Mouse (Mus musculus) kidney, adult 11 months (tissue): ENCODE measurements around the gene Donson.

ENCODE experiments used
- DNase-seq: peaks from one replicate; pipeline ENCODE4 v3.0.0; 2022

Donson gene

DNA sequence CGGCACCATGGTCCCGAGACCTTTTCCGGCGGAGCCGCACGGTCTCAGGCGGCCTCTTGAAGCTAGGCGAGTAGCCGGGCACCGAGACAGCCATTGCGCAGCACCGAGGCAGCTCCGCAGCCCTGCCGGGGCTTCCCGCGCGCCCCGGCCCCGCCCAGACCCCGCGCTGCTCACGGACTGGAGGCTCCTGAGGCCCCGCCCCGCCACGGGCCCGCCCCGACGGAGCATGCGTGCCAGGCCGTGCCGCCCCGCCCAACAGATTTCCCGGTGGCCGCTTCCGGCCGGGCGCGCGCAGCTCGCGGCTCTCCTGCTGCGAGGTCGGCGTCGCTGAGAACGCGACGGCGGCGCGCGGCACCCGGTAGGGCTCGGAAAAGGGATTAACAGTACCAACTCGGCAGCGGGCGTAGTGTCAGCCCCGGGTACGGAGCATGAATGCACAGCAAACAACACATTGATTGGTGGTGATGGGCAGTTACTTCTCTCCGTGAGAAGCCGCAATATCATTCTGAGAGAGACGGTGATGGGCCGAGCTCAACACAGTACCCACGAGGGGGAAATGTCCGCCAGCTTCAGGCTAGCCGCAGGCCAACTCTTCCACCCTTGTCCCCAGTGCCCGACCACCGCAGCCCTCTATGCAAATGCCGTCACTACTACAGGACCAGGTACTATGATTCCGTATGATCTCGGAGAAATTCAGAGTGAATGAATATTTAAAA, at the start of gene Donson:
Gene Donson, minus strand, starts transcription at position 152 of the 716 bp plus-strand sequence.
- DNase-seq = peak; percentile 84

DNA sequence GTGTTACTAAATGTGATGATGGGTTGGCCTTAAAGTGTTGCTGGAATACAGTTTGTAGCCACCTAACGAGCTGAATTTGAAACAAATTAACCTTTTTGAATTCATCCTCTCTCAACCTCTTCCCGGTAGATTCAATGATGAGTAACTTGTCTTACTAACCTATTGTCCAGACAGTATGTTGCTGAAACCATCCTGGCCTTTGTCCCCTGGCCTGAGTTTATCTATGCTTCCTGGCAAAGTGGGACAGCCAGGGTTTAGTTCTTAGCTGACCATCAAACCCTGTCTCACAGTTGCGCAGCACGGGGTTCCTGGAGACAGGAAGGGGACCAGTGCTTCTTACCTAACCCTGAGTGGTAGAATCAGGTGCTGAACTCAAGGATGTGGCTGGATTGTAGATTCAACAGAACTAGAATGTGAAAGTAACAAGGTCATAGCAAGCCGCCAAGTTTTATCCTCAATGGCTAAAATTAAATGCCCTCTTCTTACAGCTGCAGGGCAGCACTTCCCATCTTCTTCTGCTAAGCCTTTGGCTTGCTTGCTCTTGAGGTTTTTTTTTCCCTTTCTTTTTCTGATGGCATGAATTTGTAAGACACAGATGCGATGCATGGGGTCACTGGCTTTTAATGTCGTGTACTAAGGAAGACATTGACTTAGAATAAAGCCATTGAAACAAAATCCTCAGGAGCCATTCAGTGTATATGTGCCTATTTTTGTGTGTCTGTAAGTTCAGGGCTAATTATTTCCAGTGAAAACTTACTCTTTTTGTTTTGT, 47.7 kb upstream of the Donson start:
- peak; percentile 22 for DNase-seq

DNA sequence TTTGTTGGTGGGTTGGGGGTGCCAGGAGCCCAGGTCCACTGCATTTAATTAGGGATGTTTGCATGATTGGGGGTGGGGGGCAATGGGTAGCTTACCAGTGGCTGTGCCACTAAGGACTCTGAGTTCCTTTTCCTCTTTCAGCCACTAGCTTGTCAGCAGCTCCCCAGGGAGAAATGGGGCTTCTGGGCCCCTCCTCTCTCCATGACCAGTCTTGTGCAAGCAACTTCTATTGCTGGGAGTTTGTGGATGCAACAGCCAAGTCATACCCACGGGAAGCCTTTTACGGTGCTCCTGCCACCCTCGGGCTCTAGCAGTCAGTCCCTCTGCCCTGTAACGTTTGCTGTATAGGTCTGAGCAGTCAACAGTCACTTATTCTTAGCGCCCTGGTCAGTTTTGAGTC, 46.2 kb upstream of the Donson start:
- DNase-seq = no peak

DNA sequence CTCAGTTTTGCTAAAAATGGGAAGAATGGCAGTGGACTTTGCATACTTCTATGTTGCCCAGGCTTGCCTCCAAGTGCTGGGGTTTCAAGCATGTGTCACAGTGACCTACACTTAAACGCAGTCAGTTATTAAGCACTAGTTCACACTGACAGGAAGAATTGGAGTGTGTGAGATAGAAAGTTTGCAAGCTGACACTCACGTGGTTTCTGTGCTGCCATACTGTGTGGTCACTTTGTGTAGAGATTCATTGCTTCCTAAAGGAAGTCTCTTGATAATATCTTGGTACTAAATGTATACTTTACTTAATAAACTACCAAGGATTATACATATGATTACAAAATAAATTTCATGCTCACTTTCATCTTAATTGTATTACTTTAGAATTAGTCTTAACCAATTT, 44.2 kb upstream of the Donson start:
- no peak for DNase-seq

DNA sequence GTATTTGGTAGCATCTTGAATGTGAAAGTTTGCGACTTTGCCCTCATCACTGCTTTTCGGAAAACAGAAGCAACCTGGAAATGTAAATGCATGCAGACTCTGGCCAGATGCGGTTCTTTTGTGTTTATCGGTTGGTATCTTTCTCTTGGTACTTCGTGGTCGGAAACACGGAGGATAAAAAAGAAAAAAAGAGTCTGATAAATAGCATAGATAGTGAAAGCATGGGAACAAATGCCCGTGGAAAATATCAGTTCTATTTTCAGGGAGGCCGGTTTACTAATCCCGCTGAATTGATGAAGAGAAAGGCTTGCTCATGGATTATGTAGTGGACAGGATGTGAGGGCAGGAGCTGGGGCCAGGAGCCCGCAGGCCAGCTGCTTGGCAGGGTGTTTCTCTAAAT, 41.9 kb upstream of the Donson start:
- no peak for DNase-seq

DNA sequence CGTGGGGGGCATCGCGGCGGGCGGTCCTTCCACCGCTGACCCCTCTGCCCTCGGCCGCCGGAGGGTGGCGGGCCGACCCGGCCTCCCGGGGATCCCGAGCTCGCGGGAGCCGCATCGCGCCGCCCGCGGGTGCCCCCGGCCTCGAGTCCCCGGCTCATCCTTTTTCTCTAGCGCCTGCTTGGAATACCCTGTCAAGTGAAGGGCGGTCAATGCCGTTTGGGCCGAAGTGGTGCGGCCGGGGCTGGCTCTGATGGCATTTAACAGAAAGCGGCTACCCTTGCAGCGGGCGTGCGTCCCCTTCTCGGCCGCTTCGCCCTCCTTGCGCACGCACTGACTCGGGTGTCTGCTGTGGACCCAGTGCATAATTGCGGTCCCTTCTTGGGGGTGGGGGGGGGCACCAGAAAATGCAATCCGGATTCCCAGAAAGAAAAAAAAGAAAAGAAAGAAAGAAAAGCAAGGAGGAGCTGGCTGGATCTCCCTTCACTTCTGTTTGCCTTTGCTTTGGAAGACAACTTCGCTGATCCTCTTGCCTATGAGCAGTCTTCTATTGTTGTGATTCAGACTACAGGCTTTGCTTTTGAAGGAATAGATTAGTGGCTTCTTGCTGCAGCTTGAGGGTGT, 41.4 kb upstream of the Donson start:
- peak; percentile 28 for DNase-seq

DNA sequence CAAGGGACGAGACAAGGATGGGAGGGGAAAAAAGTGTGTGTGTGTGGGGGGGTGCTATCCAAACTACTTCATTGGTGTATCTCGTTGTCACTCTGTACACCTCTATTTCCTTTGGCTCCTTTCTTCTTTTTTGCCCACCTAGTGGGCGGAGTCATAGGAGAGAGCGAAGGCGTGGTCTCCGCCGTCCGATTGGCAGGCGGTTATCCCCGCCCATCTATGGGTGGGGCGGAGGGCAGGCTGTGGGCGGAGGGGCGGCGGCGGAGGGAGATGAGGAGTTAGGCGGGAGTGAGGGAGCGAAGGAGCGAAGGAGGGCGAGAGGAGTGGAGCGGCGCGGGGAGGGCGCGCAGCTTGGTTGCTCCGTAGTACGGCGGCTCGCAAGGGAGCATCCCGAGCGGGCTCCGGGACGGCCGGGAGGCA, 40.5 kb upstream of the Donson start, which contains the start of gene Itsn1:
Gene Itsn1, plus strand, starts transcription at position 216 of the 417 bp plus-strand sequence.
- DNase-seq = peak; percentile 98

DNA sequence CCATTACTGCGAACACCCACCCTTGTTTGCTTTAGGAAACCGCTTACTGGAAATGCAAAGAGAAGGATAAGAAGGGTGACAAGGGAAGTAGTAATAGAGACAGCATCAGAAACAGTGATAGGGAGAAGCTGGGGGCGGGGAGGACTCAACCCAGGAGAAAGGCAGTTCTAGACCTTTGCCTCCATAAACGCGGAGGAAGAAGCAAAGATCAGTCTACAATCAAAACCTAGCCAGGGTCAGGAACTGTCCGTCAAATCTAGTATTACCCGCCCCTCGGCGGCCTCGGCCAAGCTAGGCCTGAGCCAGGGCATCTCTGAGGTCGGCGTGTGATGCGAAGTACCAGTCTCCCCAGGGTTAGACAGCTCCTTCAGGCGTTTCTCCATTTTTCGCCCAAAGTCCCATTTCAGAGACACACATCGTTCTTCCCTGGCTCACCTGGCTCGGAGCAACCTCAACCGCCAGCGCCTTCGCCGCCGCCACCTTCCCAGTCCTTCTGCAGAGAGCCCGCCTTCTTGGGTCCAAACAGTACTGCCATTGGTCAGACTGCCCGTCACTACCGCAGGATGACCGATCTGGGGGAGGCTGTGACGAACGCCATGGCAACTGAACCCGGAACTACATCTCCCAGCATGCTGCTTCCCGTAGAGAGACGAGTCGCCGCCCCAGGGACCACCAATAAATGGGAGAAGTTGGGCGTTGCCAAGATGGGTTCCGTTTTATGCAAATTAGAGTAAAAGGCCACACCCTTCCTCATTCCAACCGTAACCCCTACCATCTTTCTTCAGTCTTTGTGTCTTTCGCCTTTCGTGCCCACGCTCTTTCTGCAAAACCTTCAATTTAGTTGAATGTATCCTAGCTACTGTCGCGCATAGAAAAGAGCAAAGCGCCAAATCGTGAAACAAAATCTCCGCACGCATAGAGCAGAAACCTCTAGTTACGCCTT, 39.8 kb upstream of the Donson start, which contains the start of gene Cryzl1:
Gene Cryzl1, minus strand, starts transcription at position 853 of the 943 bp plus-strand sequence.
- DNase-seq = peak; percentile 100

DNA sequence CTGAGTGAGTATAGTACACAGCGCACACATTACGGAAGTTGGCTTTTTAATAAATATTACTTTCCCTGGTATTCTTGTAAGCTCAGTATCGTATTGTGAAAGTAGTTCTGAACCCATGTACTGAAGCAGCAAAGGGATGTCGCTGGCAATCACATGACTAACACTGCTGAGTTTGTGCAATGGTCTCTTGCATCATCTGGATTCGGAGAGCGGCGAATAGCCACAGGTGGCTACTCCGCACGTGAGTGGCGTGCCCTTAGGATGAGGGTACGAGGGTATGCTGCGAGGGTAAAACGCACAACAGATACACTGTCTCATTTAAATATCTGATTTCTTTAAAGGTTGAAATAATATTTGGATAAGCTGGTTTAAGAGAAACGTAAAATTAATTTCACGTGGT, 38.9 kb upstream of the Donson start:
- DNase-seq = peak; percentile 19

DNA sequence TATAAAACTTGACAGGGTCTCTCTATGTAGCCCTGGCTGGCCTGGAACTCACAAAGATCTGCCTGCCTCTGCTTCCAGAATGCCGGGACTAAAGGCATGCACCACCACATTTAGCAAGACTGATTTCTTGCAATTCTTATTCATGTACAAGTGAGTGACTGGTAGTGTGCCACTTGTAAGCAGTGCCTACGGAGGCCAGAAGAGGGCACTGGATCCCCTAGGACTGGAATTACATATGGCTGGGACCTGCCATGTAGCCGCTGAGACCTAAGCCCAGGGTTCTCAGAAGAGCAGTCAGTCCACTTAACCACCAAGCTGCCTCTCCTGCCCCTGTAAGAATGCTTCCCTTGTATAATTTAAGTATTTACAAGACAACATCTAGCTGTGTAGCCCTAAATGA, 35.7 kb upstream of the Donson start:
- DNase-seq = peak; percentile 65

DNA sequence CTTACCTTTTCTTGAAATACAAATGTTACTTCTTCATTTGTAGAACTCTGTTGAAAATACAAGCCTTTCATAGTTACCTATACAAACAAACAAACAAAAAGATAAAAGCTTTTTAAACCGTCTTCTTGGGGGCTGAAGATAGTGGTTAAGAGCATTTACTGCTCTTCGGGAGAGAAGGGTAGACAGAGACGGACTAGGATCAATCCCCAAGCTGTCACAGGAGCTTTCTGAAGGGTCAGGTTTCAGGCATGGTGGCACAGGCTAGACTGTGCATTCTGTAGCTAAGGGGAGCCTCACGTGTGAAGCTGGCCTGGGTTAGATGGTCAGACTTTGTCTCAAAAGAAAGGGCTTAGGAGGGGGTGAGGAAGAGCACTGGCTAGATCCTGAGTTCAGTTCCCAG, 28.8 kb upstream of the Donson start:
- no peak for DNase-seq

DNA sequence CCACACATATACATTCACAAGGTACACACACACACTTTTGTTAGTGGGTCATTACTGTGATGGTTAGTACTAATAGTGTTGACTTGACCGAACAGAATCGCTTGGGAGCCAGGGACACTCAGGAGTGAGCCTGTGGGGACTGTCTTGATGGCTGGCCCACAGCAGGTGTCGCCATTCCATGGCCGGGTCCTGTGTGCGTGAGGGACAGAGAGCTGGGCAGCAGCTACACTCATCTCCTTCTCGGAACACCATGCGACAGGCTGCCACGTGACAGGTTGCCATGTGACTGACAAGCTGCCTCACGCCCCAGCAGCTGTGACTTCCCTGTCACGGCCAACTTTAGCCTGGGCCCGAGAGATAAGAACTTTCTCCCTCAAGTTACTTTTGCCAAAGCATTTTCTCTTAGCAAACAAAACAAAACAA, 28.4 kb upstream of the Donson start:
- no peak for DNase-seq

DNA sequence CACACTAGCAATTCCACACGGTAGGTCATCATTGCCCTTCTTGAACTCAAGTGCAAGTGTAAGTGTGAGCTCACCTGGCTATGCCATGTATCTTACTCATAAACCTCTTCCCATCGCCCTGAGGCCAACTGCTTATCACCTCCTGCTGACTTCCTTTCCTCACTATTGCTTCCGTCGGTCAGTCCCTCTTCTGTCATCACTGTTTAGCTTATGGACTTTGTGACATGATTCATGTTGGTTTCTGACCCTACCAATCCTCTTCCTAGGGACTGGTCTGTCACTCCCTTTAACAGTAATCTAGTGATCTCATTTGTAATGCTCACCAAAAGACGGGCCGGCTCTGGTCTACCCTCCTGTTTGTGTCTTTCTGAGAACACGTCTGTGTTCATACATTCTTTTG, 21.7 kb upstream of the Donson start:
- DNase-seq = no peak

DNA sequence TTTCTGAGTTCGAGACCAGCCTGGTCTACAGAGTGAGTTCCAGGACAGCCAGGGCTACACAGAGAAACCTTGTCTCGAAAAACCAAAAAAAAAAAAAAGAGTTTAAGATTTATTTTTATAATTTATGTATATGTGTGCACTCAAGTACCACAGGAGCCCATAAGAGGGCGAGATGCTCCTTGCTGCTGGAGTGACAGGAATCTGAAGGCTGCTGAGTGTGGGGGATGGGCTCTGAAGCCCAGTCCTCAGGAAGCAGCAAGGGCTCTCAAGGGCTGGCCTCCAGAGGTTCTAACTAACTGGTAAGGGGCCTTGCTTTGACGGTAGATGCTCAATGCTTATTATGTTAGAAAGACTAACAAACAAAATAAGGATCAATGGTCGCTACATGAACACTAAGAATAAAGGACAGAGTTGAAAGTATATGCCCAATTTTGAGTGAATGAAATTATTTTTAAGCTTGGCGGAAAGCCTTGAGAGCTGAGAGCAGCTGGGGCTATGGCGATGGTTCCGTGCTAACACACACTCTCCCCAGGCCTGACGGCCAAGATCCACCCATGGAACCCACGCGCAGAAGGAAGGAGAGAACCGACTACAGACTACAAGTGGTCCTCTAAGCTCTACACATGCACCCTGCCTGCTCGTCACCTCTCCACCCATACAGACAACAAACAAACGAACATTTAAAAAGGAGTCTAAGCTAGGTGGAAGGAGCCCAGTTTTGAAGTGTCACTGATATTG, 16.2 kb upstream of the Donson start:
- no peak for DNase-seq

DNA sequence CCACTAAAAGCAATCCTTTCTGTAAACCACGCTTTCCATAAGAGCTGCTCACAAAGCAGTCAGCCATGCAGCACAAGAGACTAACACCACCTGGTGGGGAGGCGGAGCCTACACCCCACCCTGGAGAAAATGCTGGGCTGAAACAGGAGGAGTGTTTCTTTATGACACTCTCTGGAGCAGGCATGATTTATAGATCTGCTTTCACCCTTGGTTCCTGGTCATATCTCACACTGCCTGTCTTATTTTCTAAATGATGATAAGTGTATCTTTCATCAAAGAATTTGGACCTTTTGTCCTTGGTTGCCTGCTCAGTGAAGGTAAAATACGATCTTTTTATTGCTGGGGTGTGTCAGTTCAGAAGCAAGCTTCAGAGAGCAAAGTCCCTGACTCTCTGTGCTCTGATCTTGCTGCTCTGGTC, 14.2 kb upstream of the Donson start:
- DNase-seq = no peak

DNA sequence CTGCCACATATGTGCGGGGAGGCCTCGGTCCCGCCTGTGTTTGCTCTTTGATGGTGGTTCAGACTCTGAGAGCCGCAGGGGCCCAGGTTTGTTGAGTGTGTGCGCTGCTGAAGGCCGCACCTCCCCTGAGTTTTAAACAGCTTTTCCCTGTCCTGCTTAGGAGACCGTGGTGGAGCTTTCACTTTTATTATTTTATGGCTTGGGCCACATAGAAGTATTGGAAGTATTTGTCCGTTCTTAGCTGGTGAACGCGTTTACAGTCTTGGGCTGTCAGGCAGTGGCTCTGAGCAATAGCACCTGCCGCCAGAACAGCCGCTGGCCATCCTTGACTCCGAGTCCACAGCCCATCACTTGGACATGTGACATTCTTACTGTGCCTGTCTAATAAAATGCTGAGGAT, 13.3 kb upstream of the Donson start:
- no peak for DNase-seq

DNA sequence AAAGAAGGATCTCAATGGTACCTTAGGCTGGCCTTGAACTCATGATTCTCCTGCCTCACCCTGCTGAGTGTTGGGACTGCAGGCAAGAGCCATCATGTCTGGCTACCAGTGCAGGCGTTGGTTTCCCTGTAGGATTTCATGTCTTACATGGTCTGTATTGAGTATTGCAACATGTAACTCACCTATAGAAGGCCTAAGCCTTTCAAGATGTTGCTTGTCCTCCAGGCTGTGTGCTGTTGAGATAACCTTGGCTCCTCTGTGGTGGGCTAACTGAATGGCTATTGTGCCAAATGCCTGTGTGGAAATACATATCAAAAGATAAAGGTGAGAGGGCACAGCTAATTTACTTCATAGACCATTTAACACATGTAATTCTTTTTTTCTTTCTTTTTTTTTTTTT, 10.4 kb upstream of the Donson start:
- DNase-seq = no peak

DNA sequence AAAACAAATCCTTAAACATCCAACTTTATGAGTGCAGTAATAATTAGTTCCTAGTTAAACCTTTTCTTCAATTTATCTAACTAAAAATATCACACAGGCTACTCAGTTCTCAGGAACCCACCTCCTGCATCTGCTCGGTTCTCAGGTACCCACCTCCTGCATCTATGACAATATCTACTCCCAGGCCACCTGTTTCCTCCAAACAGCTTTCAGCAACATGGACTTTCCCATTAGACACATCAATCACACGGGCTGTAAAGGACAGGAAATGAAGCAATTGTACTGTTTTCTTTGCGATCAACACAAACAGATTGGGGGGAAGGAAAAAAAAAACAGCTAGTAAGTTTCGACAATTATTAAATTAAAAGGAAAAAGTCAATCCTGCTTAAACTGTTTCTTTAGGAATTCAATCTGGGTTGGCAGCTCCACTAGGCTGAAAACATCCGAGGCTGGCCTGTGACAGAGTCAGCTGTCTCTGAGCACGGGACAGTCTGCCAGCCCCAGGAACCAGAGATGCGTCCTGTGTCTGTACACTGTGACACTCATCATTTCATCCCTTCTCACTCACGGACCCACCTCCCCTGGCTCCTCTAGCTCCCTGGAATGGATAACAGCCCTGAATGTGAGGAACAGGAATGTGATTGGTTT, 6.7 kb upstream of the Donson start:
- no peak for DNase-seq

DNA sequence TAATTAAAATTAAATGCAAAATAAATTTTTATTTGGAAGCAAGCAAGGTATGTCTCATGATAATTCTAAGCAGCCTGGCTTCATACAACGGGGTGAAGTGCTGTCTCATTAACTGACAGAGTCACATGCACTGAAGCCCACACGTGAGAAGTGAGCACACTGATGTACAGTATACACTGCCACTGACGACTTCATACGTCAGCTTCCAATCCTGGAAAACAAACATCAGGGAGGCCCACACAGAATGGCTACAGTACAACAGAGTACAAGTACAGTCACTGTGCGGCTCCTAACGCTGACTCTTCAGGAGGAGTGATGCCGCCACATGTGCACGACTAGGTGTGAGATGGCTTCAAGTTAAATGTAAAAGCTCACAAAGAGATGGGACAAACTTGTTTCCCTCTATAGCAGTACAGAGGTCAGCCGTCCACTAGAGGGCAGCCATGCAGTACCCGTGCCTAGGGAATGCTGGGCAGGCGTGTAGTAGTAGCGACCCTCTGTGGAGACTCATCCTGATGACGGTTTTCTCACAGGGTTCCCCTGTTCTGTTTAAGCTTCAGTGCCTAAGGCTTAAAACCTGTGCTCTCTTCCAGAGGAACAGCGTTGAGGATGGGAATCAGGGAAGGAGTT, 6.0 kb upstream of the Donson start:
- DNase-seq = peak; percentile 54

DNA sequence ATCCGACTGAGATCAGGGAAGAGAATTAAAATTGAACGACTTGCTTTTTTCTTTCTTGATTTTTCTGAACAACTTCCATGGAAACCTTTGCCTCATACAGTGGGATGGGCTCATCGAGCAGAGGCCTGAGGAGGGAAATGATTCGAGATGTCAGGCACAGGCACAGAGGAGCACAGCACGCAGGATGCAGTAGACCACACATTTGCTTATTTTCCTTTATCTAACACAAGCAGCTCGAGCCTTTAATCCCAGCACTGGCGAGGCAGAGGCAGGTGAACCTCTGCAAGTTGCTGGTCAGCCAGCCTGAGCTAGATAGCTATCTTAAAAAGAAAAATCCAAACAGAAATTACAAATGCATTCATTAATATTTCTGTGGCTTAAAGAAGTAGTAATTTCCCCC, 1.2 kb upstream of the Donson start:
- DNase-seq = no peak
